Mouse (Mus musculus): Measurements from ENCODE around the gene Tpra1. TPM values are rescaled to one million over a fixed set of nuclear protein-coding genes. Genes with fewer than 3 reads are reported as not detected.

The Tpra1 gene
- polyA plus RNA-seq, 1 experiment from 2014 or later = 61.7 TPM

- Histone ChIP-seq H3K9me3 (no peaks in the 10 kb centered on the region; the same call in 1 of the 2 replicates), H3K9ac (replicated peaks) (no peak overlapping the region), H3K4me3 (no peak overlapping the region), H3K27ac (replicated peaks) (no peak overlapping the region), H3K4me1 (no peaks in the 10 kb centered on the region), H3K4me2 (replicated peaks) (no peak overlapping the region), H3K36me3 (peaks cover 21% of the 10 kb centered on the region; the same call in 1 of the 2 replicates), H3K27me3 (no peaks in the 10 kb centered on the region)
- no peak for ATAC-seq (ENCODE audit: low FRiP score, low read depth)
Observed at GRCm38 (mm10) chr6:88913440-88913839, 11.4 kb downstream of the Tpra1 start.

GRCm38 (mm10) chr6:88914799-88915198 lies 12.7 kb downstream of the Tpra1 start:
- Histone ChIP-seq H3K9me3 (no peaks in the 10 kb centered on the region; the same call in 1 of the 2 replicates), H3K27me3 (peaks cover 4% of the 10 kb centered on the region; the same call in 1 of the 2 replicates), H3K27ac (replicated peaks) (no peak overlapping the region), H3K4me2 (replicated peaks) (no peak overlapping the region), H3K36me3 (peaks cover 15% of the 10 kb centered on the region; the same call in 1 of the 2 replicates), H3K9ac (replicated peaks) (no peak overlapping the region), H3K4me1 (no peaks in the 10 kb centered on the region), H3K4me3 (no peak overlapping the region)
- no peak for ATAC-seq (ENCODE audit: low FRiP score, low read depth)
- 79% methylated on average over 5 of the region's 5 CpGs for WGBS

GRCm38 (mm10) chr6:88915510-88915909 lies 13.5 kb downstream of the Tpra1 start:
- no peak overlapping the region for H3K27ac ChIP-seq (replicated peaks)
- H3K9ac ChIP-seq (replicated peaks) = no peak overlapping the region
- H3K4me2 ChIP-seq (replicated peaks) = no peak overlapping the region
- H3K36me3 ChIP-seq = peaks cover 8% of the 10 kb centered on the region; the same call in 1 of the 2 replicates
- WGBS = 88% methylated on average over 4 of the region's 4 CpGs
- no peak overlapping the region for H3K4me3 ChIP-seq
- ATAC-seq (ENCODE audit: low FRiP score, low read depth) = no peak
- H3K9me3 ChIP-seq = no peaks in the 10 kb centered on the region; the same call in 1 of the 2 replicates
- peaks cover 4% of the 10 kb centered on the region; the same call in 1 of the 2 replicates for H3K27me3 ChIP-seq
- no peaks in the 10 kb centered on the region for H3K4me1 ChIP-seq

GRCm38 (mm10) chr6:88916153-88916552 lies 14.1 kb downstream of the Tpra1 start:
- no peak for ATAC-seq (ENCODE audit: low FRiP score, low read depth)
- Histone ChIP-seq H3K9me3 (no peaks in the 10 kb centered on the region; the same call in 1 of the 2 replicates), H3K9ac (replicated peaks) (no peak overlapping the region), H3K36me3 (peaks cover 6% of the 10 kb centered on the region; the same call in 1 of the 2 replicates), H3K27me3 (peaks cover 4% of the 10 kb centered on the region; the same call in 1 of the 2 replicates), H3K27ac (replicated peaks) (no peak overlapping the region), H3K4me1 (no peaks in the 10 kb centered on the region), H3K4me3 (no peak overlapping the region), H3K4me2 (replicated peaks) (no peak overlapping the region)
- WGBS = 63% methylated on average over 1 of the region's 1 CpGs

GRCm38 (mm10) chr6:88918802-88919201 lies 16.8 kb downstream of the Tpra1 start:
- ATAC-seq (ENCODE audit: low FRiP score, low read depth) = no peak
- no peaks in the 10 kb centered on the region; the same call in 1 of the 2 replicates for H3K9me3 ChIP-seq
- H3K4me2 ChIP-seq (replicated peaks) = no peak overlapping the region
- no peak overlapping the region for H3K27ac ChIP-seq (replicated peaks)
- H3K36me3 ChIP-seq = no peaks in the 10 kb centered on the region
- H3K4me3 ChIP-seq = no peak overlapping the region
- no peak overlapping the region for H3K9ac ChIP-seq (replicated peaks)
- peaks cover 2% of the 10 kb centered on the region; the same call in 1 of the 2 replicates for H3K4me1 ChIP-seq
- peaks cover 4% of the 10 kb centered on the region; the same call in 1 of the 2 replicates for H3K27me3 ChIP-seq
- 78% methylated on average over 8 of the region's 8 CpGs for WGBS

GRCm38 (mm10) chr6:88924502-88925275 lies 22.6 kb downstream of the Tpra1 start:
- H3K9ac ChIP-seq (replicated peaks) = peak overlapping the region; percentile 11; the same call in 1 of the 2 replicates
- 2% methylated on average over 5 of the region's 5 CpGs for WGBS
- H3K9me3 ChIP-seq = no peaks in the 10 kb centered on the region
- peaks cover 5% of the 10 kb centered on the region; the same call in 1 of the 2 replicates for H3K27me3 ChIP-seq
- ATAC-seq (ENCODE audit: low FRiP score, low read depth) = 0 out of 2 replicates have a peak, but pooled peaks have one; percentile 11
- peak overlapping the region; percentile 6; the same call in 1 of the 2 replicates for H3K4me2 ChIP-seq (replicated peaks)
- H3K4me1 ChIP-seq = peaks cover 50% of the 10 kb centered on the region
- peak overlapping the region; percentile 91 for H3K27ac ChIP-seq (replicated peaks)
- H3K4me3 ChIP-seq = no peak overlapping the region
- no peaks in the 10 kb centered on the region for H3K36me3 ChIP-seq

- Histone ChIP-seq H3K36me3 (no peaks in the 10 kb centered on the region), H3K4me2 (replicated peaks) (peak overlapping the region; percentile 6; the same call in 1 of the 2 replicates), H3K9me3 (no peaks in the 10 kb centered on the region), H3K9ac (replicated peaks) (no peak overlapping the region; the same call in 1 of the 2 replicates), H3K4me3 (no peak overlapping the region), H3K4me1 (peaks cover 61% of the 10 kb centered on the region), H3K27ac (replicated peaks) (peak overlapping the region; percentile 91), H3K27me3 (peaks cover 5% of the 10 kb centered on the region; the same call in 1 of the 2 replicates)
- WGBS = 3% methylated on average over 4 of the region's 4 CpGs
- peak; percentile 68 for ATAC-seq (ENCODE audit: low FRiP score, low read depth)
Observed at GRCm38 (mm10) chr6:88925640-88926205, 23.7 kb downstream of the Tpra1 start.

- WGBS = 48% methylated on average over 3 of the region's 3 CpGs
- Histone ChIP-seq H3K27me3 (peaks cover 5% of the 10 kb centered on the region; the same call in 1 of the 2 replicates), H3K36me3 (no peaks in the 10 kb centered on the region), H3K4me2 (replicated peaks) (no peak overlapping the region), H3K9me3 (no peaks in the 10 kb centered on the region), H3K27ac (replicated peaks) (peak overlapping the region; percentile 91), H3K9ac (replicated peaks) (no peak overlapping the region), H3K4me3 (no peak overlapping the region), H3K4me1 (peaks cover 71% of the 10 kb centered on the region)
- no peak for ATAC-seq (ENCODE audit: low FRiP score, low read depth)
Observed at GRCm38 (mm10) chr6:88926870-88927269, 24.8 kb downstream of the Tpra1 start.

- H3K27me3 ChIP-seq = peaks cover 9% of the 10 kb centered on the region; the same call in 1 of the 2 replicates
- no peak overlapping the region for H3K9ac ChIP-seq (replicated peaks)
- ATAC-seq (ENCODE audit: low FRiP score, low read depth) = peak; percentile 23; the same call in 1 of the 2 replicates
- H3K4me2 ChIP-seq (replicated peaks) = no peak overlapping the region
- H3K36me3 ChIP-seq = no peaks in the 10 kb centered on the region
- H3K4me3 ChIP-seq = no peak overlapping the region
- 0% methylated on average over 2 of the region's 2 CpGs for WGBS
- H3K27ac ChIP-seq (replicated peaks) = peak overlapping the region; percentile 91
- H3K9me3 ChIP-seq = no peaks in the 10 kb centered on the region
- H3K4me1 ChIP-seq = peaks cover 74% of the 10 kb centered on the region
Observed at GRCm38 (mm10) chr6:88927595-88927994, 25.5 kb downstream of the Tpra1 start.

GRCm38 (mm10) chr6:88928026-88928425 lies 26.0 kb downstream of the Tpra1 start:
- no peak for ATAC-seq (ENCODE audit: low FRiP score, low read depth)
- peaks cover 74% of the 10 kb centered on the region for H3K4me1 ChIP-seq
- H3K4me3 ChIP-seq = no peak overlapping the region
- H3K27ac ChIP-seq (replicated peaks) = peak overlapping the region; percentile 52
- peaks cover 13% of the 10 kb centered on the region; the same call in 1 of the 2 replicates for H3K27me3 ChIP-seq
- no peaks in the 10 kb centered on the region for H3K36me3 ChIP-seq
- no peak overlapping the region for H3K9ac ChIP-seq (replicated peaks)
- WGBS = 85% methylated on average over 1 of the region's 1 CpGs
- no peaks in the 10 kb centered on the region for H3K9me3 ChIP-seq
- H3K4me2 ChIP-seq (replicated peaks) = no peak overlapping the region

GRCm38 (mm10) chr6:88928576-88928975 lies 26.5 kb downstream of the Tpra1 start:
- no peak for ATAC-seq (ENCODE audit: low FRiP score, low read depth)
- H3K27me3 ChIP-seq = peaks cover 17% of the 10 kb centered on the region
- peak overlapping the region; percentile 82 for H3K27ac ChIP-seq (replicated peaks)
- H3K4me3 ChIP-seq = no peak overlapping the region
- no peaks in the 10 kb centered on the region for H3K9me3 ChIP-seq
- H3K36me3 ChIP-seq = no peaks in the 10 kb centered on the region
- WGBS = 85% methylated on average over 5 of the region's 5 CpGs
- H3K4me2 ChIP-seq (replicated peaks) = no peak overlapping the region
- H3K4me1 ChIP-seq = peaks cover 75% of the 10 kb centered on the region
- H3K9ac ChIP-seq (replicated peaks) = no peak overlapping the region

GRCm38 (mm10) chr6:88929451-88929850 lies 27.4 kb downstream of the Tpra1 start:
- no peak overlapping the region for H3K9ac ChIP-seq (replicated peaks)
- H3K9me3 ChIP-seq = no peaks in the 10 kb centered on the region
- peak overlapping the region; percentile 82 for H3K27ac ChIP-seq (replicated peaks)
- H3K4me1 ChIP-seq = peaks cover 75% of the 10 kb centered on the region
- peaks cover 26% of the 10 kb centered on the region for H3K27me3 ChIP-seq
- no peaks in the 10 kb centered on the region for H3K36me3 ChIP-seq
- H3K4me3 ChIP-seq = no peak overlapping the region
- H3K4me2 ChIP-seq (replicated peaks) = no peak overlapping the region
- WGBS = 41% methylated on average over 6 of the region's 6 CpGs
- ATAC-seq (ENCODE audit: low FRiP score, low read depth) = peak; percentile 12

Measured in midbrain, embryonic 12.5 days (tissue).